Mouse (Mus musculus) frontal cortex, postnatal 25 days (tissue): ENCODE measurements around the gene Fanca.

Experiments used
- DNase-seq, 2 experiments: peaks; one replicate each; pipeline ENCODE4 v3.0.0; 2022; ENCODE audit warnings: low spot score in 2 of 2

Gene Fanca

GRCm38 (mm10) chr8:123318467-123318911, at the start of gene Fanca:
Gene Fanca, minus strand, starts transcription at chr8:123318576.
- peak; percentile 74 to 83 for DNase-seq

GRCm38 (mm10) chr8:123361082-123361739, 42.8 kb upstream of the Fanca start:
- DNase-seq = peak; percentile 84 to 92

GRCm38 (mm10) chr8:123353216-123353615, 34.8 kb upstream of the Fanca start:
- no peak for DNase-seq

- no peak for DNase-seq
Observed at GRCm38 (mm10) chr8:123352786-123353185, 34.4 kb upstream of the Fanca start.

- DNase-seq = no peak
Observed at GRCm38 (mm10) chr8:123352118-123352517, 33.7 kb upstream of the Fanca start.

GRCm38 (mm10) chr8:123349073-123349472, 30.7 kb upstream of the Fanca start:
- no peak for DNase-seq

GRCm38 (mm10) chr8:123348237-123348843, 30.0 kb upstream of the Fanca start:
- no peak for DNase-seq

- DNase-seq = no peak
Observed at GRCm38 (mm10) chr8:123347293-123347692, 28.9 kb upstream of the Fanca start.

GRCm38 (mm10) chr8:123345856-123346255, 27.5 kb upstream of the Fanca start:
- no peak for DNase-seq

GRCm38 (mm10) chr8:123345135-123345534, 26.8 kb upstream of the Fanca start:
- no peak for DNase-seq

GRCm38 (mm10) chr8:123343422-123343821, 25.0 kb upstream of the Fanca start:
- no peak for DNase-seq

GRCm38 (mm10) chr8:123342911-123343310, 24.5 kb upstream of the Fanca start:
- no peak for DNase-seq

GRCm38 (mm10) chr8:123342253-123342652, 23.9 kb upstream of the Fanca start:
- no peak for DNase-seq

- no peak for DNase-seq
Observed at GRCm38 (mm10) chr8:123341040-123342015, 23.0 kb upstream of the Fanca start.

GRCm38 (mm10) chr8:123340071-123340470, 21.7 kb upstream of the Fanca start:
- DNase-seq = no peak

GRCm38 (mm10) chr8:123337475-123337874, 19.1 kb upstream of the Fanca start:
- DNase-seq = no peak

GRCm38 (mm10) chr8:123334467-123334866, 16.1 kb upstream of the Fanca start:
- no peak for DNase-seq

- no peak for DNase-seq
Observed at GRCm38 (mm10) chr8:123333864-123334263, 15.5 kb upstream of the Fanca start.

- DNase-seq = no peak
Observed at GRCm38 (mm10) chr8:123333091-123333587, 14.8 kb upstream of the Fanca start.

- peak in 1 of 2 experiments; percentile 40 for DNase-seq
Observed at GRCm38 (mm10) chr8:123332262-123333090, 14.1 kb upstream of the Fanca start, which contains the start of gene Spire2. Gene Spire2, plus strand, starts transcription at chr8:123332713.

- no peak for DNase-seq
Observed at GRCm38 (mm10) chr8:123331810-123332209, 13.4 kb upstream of the Fanca start.
